Mouse (Mus musculus) C2C12 (cell line): ENCODE results near the gene Ndufa4l2. TPM values are rescaled to one million over a fixed set of nuclear protein-coding genes. Genes with fewer than 3 reads are reported as not detected.
A peak's percentile ranks its signal among the peaks of the same experiment; 100 is the strongest.

Experiments
- H3K27me3 ChIP-seq: one replicate; pipeline ENCODE4 v1.6.1; 2011; ENCODE audit not compliant: control insufficient read depth, insufficient read depth, insufficient read length
- H3K36me3 ChIP-seq: one replicate; pipeline ENCODE4 v1.6.1; 2011; ENCODE audit not compliant: control insufficient read depth, insufficient read depth
- H3K4me3 ChIP-seq: one replicate; pipeline ENCODE4 v1.5.1; 2011; ENCODE audit warnings: mild to moderate bottlenecking, control low read depth; ENCODE audit not compliant: poor library complexity, insufficient read depth, severe bottlenecking
- H3K79me2 ChIP-seq: one replicate; pipeline ENCODE4 v1.6.1; 2011; ENCODE audit not compliant: control insufficient read depth, insufficient read depth
- H3K79me3 ChIP-seq: one replicate; pipeline ENCODE4 v1.6.1; 2011; ENCODE audit warnings: low read depth, control low read depth
- H3ac ChIP-seq: one replicate; pipeline ENCODE3; 2011; ENCODE audit warnings: low read depth; ENCODE audit not compliant: control insufficient read depth, insufficient read length
- CEBPB ChIP-seq: IDR thresholded peaks from one replicate; pipeline ENCODE4 v1.6.1; 2011; ENCODE audit warnings: low read depth, mild to moderate bottlenecking, control low read depth, moderate library complexity
- CTCF ChIP-seq: IDR thresholded peaks from one replicate; pipeline ENCODE4 v1.5.1; 2011; ENCODE audit not compliant: control insufficient read depth, insufficient read depth, insufficient read length
- FOSL1 ChIP-seq: IDR thresholded peaks from one replicate; pipeline ENCODE4 v1.8.0; 2011; ENCODE audit warnings: mild to moderate bottlenecking, low read length; ENCODE audit not compliant: poor library complexity, insufficient read depth, severe bottlenecking
- MAX ChIP-seq: IDR thresholded peaks from one replicate; pipeline ENCODE4 v1.6.1; 2011; ENCODE audit warnings: mild to moderate bottlenecking, control low read depth
- MYOD1 ChIP-seq: IDR thresholded peaks from one replicate; pipeline ENCODE4 v1.6.1; 2011; ENCODE audit warnings: low read depth; ENCODE audit not compliant: control insufficient read depth, insufficient read length
- MYOG ChIP-seq: IDR thresholded peaks from one replicate; pipeline ENCODE4 v1.6.1; 2011; ENCODE audit not compliant: control insufficient read depth, insufficient read length; ENCODE audit errors: extremely low read depth
- USF1 ChIP-seq: IDR thresholded peaks from one replicate; pipeline ENCODE4 v1.6.1; 2011; ENCODE audit warnings: low read depth, mild to moderate bottlenecking, control low read depth, moderate library complexity
- polyA plus RNA-seq: library from polyadenylated mRNA; unstranded; fragments of >200 nt; fragmentation: generic; extraction: Trizol; gene quantifications from one replicate; pipeline ENCODE4 v1.2.1, GENCODE M21; 2012; ENCODE audit warnings: missing spikeins

Gene Ndufa4l2
- polyA plus RNA-seq, 1 experiment, result 0.42 TPM

DNA sequence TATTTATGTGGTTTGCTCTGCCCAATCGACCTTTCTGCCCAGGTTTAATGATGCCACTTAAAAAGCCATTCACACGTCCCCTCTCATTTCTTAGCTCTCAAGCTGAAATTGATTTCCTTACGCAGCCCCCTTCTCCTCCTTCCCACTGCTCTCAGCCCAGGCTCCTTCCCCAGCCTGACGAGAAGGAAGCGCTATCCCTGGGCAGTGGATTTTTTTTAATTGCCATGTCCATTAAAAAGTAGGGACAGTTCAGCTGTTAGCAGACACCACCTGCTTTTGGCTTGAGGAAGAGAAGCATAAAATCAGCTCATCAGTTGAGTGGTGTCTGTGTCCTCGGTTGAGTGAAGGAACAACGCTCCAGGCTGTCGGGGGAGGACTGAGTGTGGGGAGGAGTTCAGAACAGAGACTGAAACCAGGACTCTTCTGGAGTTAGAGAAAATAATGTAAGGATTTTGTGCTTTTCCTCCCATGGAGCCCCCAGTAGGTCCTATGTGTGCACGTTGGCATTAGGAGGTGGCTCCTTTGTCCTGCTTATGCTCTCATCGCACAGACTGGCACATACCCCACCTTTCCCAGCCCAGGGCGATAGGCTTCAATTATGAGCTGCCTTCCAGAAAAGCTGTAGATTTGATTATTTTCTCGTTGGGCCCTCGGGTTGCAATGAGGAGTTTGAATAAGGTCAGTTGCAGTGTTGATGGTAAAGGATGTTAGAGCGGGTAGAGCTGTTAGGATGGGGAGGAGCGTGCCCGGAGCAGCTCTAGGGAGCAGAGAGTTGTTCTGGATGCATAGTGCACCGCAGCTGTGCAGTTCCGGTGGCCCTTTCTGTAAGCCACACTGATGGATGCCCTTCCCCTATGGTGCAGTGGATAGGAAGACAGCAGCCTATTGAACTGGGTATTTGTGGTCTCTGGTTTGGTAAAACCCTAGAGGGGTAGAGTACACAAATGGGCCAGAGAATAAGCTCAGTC lies 24.3 kb upstream of the Ndufa4l2 start:
- Histone ChIP-seq H3K27me3 (no peaks in the 10 kb centered on the region), H3K79me3 (no peaks in the 10 kb centered on the region), H3K36me3 (peaks cover 71% of the 10 kb centered on the region), H3K4me3 (no peak overlapping the region), H3ac (no peak overlapping the region), H3K79me2 (no peaks in the 10 kb centered on the region)
- no peak for TF ChIP-seq CTCF
- no peak for TF ChIP-seq MYOD1
- TF ChIP-seq USF1, result no peak
- TF ChIP-seq MAX, result no peak
- TF ChIP-seq FOSL1, result no peak
- TF ChIP-seq MYOG, result no peak
- TF ChIP-seq CEBPB, result no peak

DNA sequence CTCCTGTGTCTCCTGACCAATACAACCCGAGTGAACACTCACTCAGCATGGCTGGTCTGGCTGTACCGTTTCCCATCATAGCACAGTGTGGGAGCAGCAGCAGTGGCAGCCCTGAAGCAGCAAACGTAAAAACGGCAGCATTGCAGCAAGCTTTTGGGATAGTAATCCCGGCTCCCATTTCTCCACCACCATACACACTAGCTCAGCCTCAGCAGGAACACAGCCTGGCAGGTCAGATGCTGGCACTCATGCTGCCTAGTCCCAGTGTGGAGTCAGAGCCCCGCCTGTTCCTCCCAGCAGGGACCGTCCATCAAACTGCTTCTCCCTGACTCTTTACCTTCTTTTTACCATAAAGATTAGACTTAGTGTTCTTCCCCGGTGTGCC lies 23.6 kb upstream of the Ndufa4l2 start:
- TF ChIP-seq CTCF (no peak), USF1 (no peak), CEBPB (no peak), MYOG (no peak), MYOD1 (no peak), FOSL1 (no peak), MAX (no peak)
- no peaks in the 10 kb centered on the region for H3K27me3 ChIP-seq
- no peaks in the 10 kb centered on the region for H3K79me3 ChIP-seq
- H3K36me3 ChIP-seq, result peaks cover 71% of the 10 kb centered on the region
- no peak overlapping the region for H3K4me3 ChIP-seq
- no peaks in the 10 kb centered on the region for H3K79me2 ChIP-seq
- H3ac ChIP-seq, result no peak overlapping the region

DNA sequence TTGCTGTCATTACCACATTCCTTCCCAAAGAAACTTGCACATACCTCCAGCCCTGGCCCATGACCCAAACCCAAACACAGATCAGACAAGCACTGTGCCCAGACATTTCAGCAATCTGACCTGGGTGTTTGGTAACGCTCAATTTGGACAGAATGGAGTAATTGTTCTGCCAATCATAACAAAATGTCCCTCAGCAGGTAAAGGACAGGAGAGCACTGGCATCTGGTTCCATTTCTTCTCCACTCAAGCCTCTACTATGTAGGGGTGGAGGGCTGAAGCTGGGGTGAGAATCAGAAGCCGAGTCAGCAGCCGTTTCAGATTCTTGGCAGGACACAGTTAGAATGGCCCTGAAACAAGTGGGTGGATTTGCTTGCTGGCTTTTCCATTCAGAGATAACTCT lies 22.6 kb upstream of the Ndufa4l2 start:
- no peaks in the 10 kb centered on the region for H3K27me3 ChIP-seq
- H3K79me2 ChIP-seq, result no peaks in the 10 kb centered on the region
- TF ChIP-seq CTCF, result no peak
- TF ChIP-seq MYOG, result no peak
- TF ChIP-seq USF1, result no peak
- no peak for TF ChIP-seq CEBPB
- TF ChIP-seq FOSL1, result no peak
- TF ChIP-seq MYOD1, result no peak
- no peak for TF ChIP-seq MAX
- H3K79me3 ChIP-seq, result no peaks in the 10 kb centered on the region
- H3K4me3 ChIP-seq, result no peak overlapping the region
- peaks cover 75% of the 10 kb centered on the region for H3K36me3 ChIP-seq
- H3ac ChIP-seq, result no peak overlapping the region

DNA sequence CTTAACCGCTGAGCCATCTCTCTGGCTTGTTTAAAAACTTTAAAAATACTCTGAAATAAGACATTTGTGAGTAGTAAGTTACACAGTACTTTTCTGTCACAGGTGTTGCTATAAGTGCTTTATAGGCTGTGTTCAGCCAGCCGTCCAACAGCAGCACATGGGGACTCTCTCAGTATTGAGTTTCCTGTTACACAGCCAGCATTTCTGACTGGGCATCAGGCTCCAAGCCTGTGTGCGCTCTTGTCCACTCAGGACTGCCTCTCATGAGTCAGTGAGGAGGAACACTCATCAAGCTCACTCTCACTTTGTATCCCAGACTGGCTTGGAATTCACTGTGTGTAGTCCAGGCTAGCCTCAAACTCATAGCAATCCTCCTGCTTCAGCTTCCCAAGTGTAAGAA lies 18.6 kb upstream of the Ndufa4l2 start:
- peaks cover 69% of the 10 kb centered on the region for H3K36me3 ChIP-seq
- no peak overlapping the region for H3K4me3 ChIP-seq
- H3K79me3 ChIP-seq, result no peaks in the 10 kb centered on the region
- no peaks in the 10 kb centered on the region for H3K79me2 ChIP-seq
- TF ChIP-seq MYOD1 (no peak), MAX (no peak), FOSL1 (no peak), CEBPB (no peak), MYOG (no peak), CTCF (no peak)
- no peak overlapping the region for H3ac ChIP-seq
- H3K27me3 ChIP-seq, result no peaks in the 10 kb centered on the region

DNA sequence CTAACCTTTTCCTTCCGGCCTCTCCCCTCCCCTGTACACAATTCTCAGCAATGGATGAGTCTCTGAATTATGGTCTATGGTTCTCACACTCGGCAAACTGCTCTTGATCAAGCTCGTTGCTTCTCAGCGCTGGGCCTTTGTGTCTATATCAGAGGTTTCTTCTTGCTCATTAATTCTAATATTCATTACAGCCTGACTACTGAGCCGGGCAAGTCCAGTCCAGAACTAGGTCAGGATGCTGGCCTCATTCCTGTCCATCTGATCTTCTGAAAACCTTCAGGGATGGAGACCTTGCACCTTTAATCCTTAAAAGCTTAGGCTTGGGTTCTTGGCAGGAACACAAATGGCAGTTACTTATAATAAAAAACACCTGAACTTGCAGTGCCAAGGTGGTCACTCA lies 15.3 kb upstream of the Ndufa4l2 start:
- Histone ChIP-seq H3K4me3 (no peak overlapping the region), H3ac (no peak overlapping the region), H3K36me3 (peaks cover 38% of the 10 kb centered on the region), H3K79me3 (no peaks in the 10 kb centered on the region), H3K27me3 (no peaks in the 10 kb centered on the region), H3K79me2 (no peaks in the 10 kb centered on the region)
- TF ChIP-seq CEBPB (no peak), USF1 (no peak)

DNA sequence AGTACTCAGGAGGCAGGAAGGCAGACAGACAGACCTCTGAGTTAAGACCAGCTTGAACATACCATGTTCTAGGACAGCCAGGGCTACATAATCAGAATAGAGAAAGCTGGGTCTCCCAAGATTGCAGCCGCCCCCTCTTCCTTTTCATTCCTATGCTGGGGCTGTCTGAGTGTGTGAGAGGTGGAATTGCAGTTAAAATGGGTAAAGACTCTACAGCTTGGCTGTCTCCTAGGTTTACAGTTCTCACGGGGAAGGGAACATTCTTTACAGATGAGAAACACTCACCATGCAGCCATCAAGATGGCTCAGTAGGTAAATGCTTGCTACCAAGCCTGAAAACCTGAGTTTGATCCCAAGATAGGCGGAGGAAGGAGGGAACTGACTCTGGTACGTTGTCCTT lies 14.7 kb upstream of the Ndufa4l2 start:
- Histone ChIP-seq H3K79me2 (no peaks in the 10 kb centered on the region), H3ac (peak overlapping the region; percentile 8), H3K27me3 (no peaks in the 10 kb centered on the region), H3K36me3 (peaks cover 35% of the 10 kb centered on the region), H3K79me3 (no peaks in the 10 kb centered on the region), H3K4me3 (no peak overlapping the region)
- TF ChIP-seq CTCF, result no peak
- TF ChIP-seq MYOG, result no peak
- no peak for TF ChIP-seq MYOD1
- no peak for TF ChIP-seq CEBPB
- TF ChIP-seq FOSL1, result no peak
- no peak for TF ChIP-seq MAX
- TF ChIP-seq USF1, result no peak
